Mouse (Mus musculus): ENCODE measurements around the gene Kcnk5.
A peak's percentile ranks its signal among the peaks of the same experiment; 100 is the strongest.

The Kcnk5 gene

DNA sequence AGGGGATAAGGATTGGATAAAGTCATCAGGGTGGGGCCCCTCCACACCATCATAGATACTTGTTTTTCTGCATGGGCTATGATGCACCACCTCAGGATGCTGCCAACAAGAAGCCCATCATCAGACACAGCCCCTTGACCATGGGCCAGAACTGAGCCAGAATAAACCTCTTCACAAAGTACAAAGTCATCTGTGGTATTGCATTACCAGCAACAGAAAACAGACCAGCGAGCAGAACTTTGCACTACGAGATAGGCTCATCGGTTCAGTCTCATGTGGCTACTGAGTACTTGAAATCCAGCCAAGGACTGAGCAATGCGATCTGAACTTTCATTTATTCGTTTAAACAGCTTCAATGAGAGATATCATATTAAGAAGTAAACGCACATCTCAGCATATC, 18.9 kb downstream of the Kcnk5 start:
- peak; percentile 66 for DNase-seq

DNA sequence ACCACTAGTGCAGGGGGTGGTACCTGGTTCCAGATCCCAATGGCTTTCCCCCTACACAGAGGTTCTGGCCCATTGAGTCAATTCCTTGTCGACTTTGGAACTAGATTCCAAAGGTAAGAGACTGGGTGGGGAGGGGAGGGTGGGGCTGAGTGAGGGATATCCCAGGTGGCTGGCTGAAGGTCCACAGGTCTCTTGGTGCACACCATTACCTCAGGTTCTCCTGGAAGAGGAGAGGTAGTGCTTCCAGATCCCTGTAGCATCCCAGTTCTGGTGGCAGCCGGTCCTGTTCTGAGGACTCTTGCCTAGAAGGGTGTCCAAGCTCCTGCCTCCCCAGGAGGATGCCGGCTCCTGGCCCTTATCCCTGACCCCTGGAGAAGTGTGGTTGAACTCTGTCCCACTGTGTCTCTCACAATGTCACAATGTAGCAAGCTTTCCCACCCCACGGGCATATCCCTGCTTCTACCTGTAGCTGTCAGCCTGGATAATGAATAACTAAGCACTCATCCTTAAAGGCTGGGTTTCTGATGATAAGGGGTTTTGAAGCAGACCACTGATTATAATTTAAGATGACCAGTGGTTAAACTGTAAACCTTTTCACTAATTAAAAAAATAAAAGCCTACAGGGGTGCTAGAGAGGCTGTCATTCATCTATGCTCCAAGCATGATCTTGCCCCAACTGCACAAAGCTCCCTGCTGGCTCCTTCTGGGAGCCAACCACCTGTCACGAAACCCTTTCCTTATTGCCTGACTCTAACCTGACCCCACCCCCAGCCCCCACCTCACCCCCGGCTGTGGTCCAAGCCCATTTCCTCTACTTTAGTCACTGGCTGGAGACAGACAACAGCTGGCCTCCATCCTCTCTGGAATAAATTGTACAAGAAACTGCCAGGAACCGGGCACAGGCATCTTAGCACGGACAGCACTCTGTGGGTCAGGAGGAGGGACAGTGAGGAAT, 22.6 kb downstream of the Kcnk5 start:
- peak; percentile 81 for DNase-seq

- peak; percentile 51 for DNase-seq
Measured at GRCm38 (mm10) chr14:20157595-20157994, 24.0 kb downstream of the Kcnk5 start.

DNA sequence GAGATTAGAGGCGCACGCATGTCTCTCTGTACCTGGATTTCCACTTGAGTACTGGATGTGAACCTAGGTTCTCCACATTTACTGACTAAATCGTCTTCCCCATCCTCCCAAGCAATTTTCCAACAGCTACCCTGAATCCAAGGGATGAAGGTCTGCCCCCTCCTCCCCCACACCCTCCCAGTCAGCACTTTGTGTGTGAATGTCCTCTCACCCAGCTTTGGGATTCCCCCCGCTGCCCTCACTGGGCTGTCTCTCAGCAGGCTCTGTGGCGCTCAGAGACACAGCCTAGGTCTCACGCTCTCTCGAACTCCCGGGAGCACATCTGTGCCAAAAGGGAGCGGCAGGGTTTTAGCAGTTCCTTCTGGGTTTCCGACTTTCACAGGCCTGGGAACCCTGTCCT, 25.9 kb downstream of the Kcnk5 start:
- DNase-seq, result no peak

DNA sequence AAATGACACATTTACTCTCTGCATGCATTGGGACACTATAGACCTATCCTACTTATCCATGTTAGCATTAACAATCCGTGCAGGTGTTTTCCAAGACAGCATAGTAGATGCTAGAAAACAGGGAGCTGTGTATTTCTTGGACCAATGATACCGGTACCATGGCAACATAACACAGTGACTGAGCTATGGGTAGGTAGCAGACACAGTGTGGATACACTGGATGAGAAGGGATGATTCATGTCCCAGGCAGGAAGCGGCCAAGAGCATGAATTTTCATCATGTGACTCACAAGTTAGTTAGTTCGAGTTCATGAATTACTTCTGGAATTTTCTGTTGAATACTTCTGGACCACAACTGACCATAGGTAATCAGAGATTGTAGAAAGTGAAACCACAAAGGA, 26.7 kb downstream of the Kcnk5 start:
- no peak for DNase-seq

- DNase-seq, result no peak
Measured at GRCm38 (mm10) chr14:20154245-20154644, 27.4 kb downstream of the Kcnk5 start.

DNA sequence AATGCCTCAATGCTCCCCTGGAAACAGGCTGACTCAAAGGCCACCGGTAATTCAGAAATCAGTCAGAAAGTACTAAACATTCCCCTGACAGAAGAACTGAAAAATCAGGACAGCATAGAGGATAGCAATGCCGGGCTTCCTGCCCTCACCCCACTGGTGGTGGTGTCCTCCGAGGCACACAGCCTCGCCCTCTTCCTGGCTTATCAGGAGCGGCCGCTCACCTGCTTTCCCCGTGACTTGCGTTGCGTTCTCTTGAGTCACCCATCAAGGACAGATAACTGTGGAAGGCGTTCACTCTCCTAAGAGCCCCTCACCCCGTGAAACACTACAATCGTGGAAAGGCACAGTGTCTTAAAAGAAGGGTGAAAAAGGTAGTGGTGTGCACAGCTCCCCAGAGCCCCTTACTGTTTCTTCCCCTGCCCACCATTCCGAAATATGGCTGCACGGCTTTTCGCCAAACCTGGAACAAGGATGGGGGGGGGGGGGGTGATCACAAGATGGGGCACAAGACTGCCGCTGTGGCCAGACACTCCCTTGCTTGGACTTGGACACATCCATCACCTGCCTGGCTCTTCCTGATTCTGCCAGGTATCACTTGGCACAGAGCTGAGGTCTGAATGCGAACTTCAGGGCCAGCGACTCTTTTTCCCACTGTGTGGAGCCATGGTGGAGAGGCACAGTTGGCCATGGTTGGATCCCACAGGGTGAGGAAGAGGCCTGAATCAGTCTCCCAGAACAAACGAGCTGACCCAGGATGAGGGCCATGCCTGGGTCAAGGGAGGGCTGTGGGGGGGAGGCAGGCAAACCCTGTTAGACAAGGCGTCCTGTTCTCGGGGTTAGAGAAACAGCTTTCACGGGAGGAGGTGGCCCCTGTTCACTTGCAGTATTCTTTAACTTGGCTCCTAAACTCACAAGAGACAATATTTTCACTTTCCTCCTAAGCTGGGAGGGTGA, 32.2 kb downstream of the Kcnk5 start:
- DNase-seq, result no peak

DNA sequence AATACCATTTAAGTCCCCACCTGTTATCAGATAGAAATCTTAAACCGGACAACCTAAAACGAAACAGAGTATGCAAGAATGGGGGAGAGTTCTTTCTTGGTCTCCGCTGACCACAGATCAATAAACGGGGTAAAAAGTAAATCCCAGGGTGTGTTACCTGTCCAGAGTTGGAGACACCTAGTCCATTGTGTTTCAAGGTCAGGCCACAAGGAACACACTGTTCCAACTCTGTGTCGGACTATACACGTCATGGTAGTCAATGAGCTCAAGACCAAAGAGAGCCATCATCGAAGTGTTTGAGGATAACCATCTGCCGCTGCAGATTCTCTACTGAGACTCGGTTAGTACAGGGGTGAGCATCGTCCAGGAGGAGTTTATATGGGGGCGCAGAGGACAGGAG, 33.1 kb downstream of the Kcnk5 start:
- no peak for DNase-seq

DNA sequence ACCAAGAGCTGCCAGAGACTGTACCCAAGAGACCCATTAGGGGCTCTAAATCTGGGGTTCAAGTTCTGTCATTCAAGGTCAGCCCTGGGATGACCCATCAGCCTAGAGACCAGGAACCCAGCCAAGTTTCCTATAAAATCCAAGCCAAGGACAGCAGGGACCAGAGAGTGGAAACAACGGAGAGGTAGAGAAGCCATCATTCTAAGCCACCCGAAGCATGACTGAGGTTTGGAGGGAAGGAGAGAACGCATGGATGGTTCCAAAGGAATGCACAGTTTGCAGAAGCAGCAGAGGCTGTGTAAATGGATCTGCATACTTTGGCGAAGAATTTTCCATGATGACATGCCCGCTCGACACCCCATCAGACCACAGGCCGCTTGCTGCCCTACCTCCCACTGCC, 33.8 kb downstream of the Kcnk5 start:
- no peak for DNase-seq

DNA sequence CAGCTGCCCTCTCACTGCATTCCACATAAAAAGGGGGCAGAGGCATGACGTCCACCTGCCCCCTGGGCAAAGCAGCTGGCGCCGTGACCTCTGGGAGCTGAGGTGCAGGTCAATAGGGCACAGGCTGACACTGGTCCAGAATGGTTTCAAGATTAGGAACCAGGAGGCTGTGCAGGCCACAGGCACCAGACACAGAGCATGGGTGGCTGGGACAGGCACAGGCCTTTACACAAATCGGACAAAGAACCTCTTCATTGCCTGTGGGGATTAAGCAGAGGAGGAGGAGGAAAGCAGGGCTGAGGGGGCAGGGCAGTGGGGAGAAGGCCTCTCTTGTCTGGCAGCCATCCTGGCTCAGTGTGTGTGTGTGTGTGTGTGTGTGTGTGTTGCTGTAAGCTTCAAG, 37.5 kb downstream of the Kcnk5 start:
- no peak for DNase-seq

GRCm38 (mm10) chr14:20138484-20139355, 42.9 kb downstream of the Kcnk5 start, which contains the start of gene Saysd1:
TSS of gene Saysd1 (minus strand) at chr14:20138534.
- DNase-seq, result no peak

DNA sequence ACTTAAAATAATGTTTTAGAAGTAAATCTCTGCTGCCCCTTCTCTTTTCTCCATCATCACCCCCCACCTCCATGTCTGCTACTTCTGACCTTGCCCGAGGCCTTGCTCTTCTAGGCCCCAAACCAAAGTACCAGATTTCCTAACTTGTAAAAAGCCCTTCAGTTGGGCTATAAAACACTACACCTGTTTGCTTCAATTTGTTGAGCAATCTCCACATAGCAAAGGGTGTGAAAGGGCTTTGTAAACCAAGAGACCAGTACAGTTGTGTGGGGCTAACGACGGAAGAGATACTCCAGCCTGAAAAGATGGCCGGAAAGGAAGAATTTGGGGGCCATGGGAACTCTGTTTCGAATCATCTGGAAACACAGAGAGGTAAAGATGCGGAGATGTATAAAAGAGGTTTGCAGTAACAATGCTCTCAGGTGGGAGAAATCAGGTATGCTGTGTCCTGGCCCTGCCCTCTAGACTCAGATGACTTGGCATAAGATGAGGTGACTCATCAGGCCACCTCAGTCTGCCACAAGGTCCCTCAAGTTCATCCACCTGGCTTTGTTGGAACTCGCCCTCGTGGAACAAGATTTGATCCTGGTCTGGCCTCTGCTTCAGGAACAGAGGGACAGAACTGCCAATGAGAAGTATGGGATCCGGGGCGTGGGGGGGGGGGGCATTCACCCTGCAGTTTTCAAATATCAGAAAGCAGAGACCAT, 46.5 kb downstream of the Kcnk5 start:
- no peak for DNase-seq

- DNase-seq, result no peak
Measured at GRCm38 (mm10) chr14:20128162-20128561, 53.4 kb downstream of the Kcnk5 start.

DNA sequence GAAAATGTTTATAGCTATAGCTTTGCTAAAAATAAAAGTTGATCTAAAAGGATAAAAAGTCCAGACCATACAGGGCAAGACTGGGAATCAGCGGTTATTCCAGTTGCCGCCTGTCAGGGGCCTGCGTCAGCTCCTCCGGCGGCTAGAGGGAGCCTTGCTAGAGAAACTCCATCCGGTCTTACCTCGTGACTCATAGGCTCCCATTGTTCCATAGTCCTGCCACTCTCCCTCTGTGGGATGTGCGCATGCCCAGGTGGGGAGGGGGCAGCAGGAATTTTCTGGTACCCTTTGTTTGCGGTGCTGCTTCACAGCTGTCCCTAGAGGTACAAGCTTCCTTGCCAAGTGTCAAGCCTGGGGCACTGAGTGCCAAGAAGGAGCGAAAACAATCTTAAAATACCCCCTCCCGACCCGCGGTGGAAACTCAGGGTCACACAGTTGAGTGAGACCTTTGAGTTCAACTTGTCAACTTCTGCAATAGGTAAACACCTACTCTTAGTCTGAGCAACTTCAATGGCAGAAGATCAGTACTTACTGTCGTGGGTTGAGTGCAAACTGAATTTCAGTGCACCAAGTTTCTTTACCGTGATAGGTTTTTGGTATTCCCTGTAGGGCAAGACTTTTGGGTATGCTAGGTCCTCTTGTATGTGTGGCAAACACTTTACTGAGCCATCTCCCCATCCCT, 54.1 kb downstream of the Kcnk5 start:
- no peak for DNase-seq

GRCm38 (mm10) chr14:20120868-20121267, 60.7 kb downstream of the Kcnk5 start:
- DNase-seq, result no peak

- DNase-seq, result no peak
Measured at GRCm38 (mm10) chr14:20120012-20120411, 61.6 kb downstream of the Kcnk5 start.

DNA sequence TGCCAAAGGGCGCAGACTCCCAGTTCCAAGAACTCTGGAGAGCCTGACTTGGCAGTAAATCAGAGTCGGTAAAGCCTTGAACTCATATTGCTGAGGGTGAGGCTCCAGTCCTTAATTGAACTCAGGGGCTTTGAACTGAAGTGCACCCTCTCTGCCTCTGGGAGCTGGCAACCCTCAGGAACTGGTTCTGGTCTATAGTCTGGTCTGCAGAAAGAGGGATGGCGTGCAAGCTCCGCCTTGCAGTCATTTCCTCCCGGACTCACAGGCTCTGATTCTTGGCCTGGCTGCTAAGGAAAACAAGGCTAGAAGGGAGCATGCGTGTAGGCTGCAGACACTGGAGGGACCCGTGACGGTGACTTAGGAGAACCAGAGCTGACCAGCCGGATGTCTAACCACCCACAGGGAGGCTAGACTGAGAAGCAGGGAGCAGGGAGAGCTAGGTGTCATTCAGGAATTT, 65.4 kb downstream of the Kcnk5 start:
- DNase-seq, result peak; percentile 83

DNA sequence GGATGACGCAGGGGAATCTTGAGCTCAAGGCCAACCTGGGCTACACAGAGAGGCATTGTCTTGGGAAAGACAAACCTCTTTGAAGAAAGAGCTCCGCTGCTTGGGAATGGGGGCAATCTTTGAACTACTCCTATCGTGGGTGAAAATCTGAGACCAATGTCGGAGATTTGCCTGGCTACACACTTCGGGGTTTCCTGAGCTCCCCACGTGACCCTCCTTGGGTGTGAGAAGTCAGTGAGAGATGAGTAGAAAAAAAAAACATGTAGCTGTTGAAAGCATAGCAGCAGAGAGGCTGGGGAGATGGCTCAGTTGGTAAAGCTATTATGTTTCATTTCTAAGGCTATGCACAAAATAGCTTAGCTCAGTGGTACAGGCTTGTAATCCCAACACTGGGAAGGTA, 66.7 kb downstream of the Kcnk5 start:
- no peak for DNase-seq

GRCm38 (mm10) chr14:20113964-20114363, 67.6 kb downstream of the Kcnk5 start:
- DNase-seq, result peak; percentile 81

DNA sequence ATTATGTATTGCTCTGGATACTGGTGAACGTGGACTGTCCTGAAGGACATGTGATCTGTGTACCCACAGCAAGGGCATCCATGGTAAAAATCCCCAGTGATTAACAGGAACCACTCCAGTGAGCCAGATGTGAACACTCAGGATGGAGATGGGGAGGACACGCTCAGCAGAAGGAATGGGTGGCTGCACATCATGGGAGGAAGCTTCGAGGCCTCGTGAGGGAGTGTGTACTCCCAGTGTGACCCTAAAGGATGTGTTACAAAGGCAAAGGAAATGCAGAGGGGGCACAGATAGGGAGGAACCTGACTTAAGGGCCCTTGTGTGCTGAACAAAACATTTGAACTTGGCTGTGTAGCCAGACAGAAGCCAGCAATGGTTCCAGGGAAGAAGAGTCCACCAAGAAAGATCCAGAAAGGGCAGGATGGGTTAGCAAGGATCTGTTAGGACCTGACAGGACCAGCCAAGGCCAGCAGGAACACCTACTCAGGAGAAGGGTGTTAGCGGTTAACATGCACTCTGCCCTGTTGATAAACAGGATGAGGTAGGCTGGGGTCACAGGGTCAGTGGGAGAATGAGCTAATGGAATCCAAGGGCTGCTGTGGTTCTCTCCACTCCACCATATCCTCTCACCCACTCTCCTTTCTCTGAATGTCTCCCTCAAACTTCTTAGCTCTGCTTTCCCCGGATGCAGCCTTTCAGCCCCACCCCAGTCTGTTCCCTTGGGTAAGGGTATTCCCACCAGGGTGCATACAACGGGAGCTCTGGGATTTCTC, 68.2 kb downstream of the Kcnk5 start:
- DNase-seq, result no peak
